Mouse (Mus musculus): ENCODE measurements around the gene Haghl. TPM values are rescaled to one million over a fixed set of nuclear protein-coding genes. Genes with fewer than 3 reads are reported as not detected.
A peak's percentile ranks its signal among the peaks of the same experiment; 100 is the strongest.

The Haghl gene
- polyA plus RNA-seq, 1 experiment from 2014 or later: 51.3 TPM

DNA sequence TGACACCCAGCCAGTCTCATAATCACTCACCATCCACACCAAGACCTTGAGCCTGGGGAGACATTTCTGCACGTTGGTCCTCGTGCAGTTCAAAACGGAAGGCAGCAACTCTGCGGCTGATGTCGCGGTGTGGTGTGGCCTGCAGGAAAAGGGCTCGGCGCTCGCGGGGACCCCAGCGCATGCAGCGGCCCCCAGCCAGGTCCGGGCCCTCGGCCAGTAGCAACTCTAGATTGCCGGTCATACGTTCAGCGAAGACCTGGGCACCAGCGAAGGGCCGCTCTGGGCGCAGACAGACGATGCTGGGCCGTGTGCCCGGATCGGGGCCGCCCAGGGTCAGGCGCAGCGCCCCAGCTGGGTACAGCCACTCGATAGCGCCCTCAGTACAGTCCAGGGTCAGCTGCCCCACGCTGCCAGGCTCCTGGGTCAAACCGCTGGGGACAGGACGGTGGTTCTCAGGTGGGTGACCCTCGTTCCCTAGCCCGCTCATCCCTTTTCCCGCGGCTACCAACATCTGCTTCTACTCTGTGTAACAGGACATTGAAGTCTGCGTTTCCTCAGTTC, 10.8 kb upstream of the Haghl start:
- no peaks in the 10 kb centered on the region for H3K9me3 ChIP-seq
- H3K9ac ChIP-seq: peak overlapping the region; percentile 85
- 3% methylated on average over 37 of the region's 37 CpGs for WGBS
- peak overlapping the region; percentile 77 for H3K4me3 ChIP-seq
- no peaks in the 10 kb centered on the region; the same call in 1 of the 2 replicates for H3K27me3 ChIP-seq (replicated peaks)
- H3K27ac ChIP-seq (replicated peaks): no peak overlapping the region
- no peaks in the 10 kb centered on the region for H3K36me3 ChIP-seq
- peak overlapping the region; percentile 97 for H3K4me2 ChIP-seq
- no peak for ATAC-seq (ENCODE audit: extremely low read depth, insufficient number of reproducible peaks, low FRiP score, low TSS enrichment)
- peaks cover 44% of the 10 kb centered on the region for H3K4me1 ChIP-seq

DNA sequence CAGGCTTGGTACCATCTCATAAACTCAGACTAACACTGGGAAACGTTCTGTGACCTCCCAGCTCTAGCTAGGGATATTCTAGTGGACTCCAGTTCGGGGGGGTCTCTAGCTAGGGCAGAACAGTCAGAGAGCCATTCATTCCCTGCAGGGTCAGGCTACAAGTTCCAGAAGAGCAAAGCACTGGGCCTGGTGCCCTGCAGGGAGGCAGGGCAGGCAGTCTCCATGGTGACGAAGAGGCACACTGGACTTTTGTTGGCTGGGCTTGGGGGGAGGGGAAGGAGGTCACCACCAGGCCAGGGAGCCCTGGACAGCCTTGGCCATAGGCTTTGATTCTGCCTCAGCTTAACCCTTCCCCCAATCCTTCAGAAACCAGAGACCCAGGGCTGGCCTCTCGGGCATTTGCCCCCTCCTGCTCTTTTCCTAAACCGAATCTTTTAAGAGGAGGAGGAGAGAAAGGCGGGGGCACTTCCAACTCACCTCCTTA, 10.2 kb upstream of the Haghl start, which contains the start of gene AC134908.4:
AC134908.4 (minus strand) TSS at position 51 of the 484 bp plus-strand sequence.
- Histone ChIP-seq H3K9me3 (no peaks in the 10 kb centered on the region), H3K36me3 (no peaks in the 10 kb centered on the region), H3K4me2 (peak within 1 kb of the TSS; percentile 97), H3K9ac (peak within 1 kb of the TSS; percentile 85), H3K4me1 (peaks cover 51% of the 10 kb centered on the region), H3K27ac (replicated peaks) (no peak within 1 kb of the TSS), H3K27me3 (replicated peaks) (no peaks in the 10 kb centered on the region), H3K4me3 (peak within 1 kb of the TSS; percentile 77)
- no peak for ATAC-seq (ENCODE audit: extremely low read depth, insufficient number of reproducible peaks, low FRiP score, low TSS enrichment)
- 21% methylated on average over 6 of the region's 6 CpGs for WGBS

DNA sequence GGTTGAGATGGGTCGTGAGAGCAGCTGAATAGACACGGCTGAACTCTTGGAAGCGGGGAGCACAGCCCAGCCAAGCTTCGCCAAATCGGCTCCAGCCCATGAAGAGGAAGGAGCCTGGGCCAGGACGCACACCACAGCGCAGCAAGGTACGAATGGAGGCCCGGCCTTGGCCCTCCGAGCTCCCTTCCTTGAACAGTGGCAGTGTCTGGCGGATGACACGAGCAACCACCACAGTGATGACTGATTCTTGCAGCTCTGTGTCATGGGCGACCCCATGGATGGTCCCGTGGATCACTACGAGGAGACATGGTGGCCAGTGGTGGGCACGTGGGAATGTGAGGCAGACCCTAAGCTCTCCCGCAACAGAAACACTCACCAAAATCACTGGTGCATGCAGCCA, 9.5 kb upstream of the Haghl start:
- Histone ChIP-seq H3K4me2 (peak overlapping the region; percentile 97), H3K27ac (replicated peaks) (no peak overlapping the region), H3K9me3 (no peaks in the 10 kb centered on the region), H3K9ac (peak overlapping the region; percentile 85; the same call in 1 of the 2 replicates), H3K27me3 (replicated peaks) (no peaks in the 10 kb centered on the region), H3K36me3 (peaks cover 5% of the 10 kb centered on the region), H3K4me3 (no peak overlapping the region), H3K4me1 (peaks cover 53% of the 10 kb centered on the region)
- 83% methylated on average over 17 of the region's 17 CpGs for WGBS
- ATAC-seq (ENCODE audit: extremely low read depth, insufficient number of reproducible peaks, low FRiP score, low TSS enrichment): no peak

DNA sequence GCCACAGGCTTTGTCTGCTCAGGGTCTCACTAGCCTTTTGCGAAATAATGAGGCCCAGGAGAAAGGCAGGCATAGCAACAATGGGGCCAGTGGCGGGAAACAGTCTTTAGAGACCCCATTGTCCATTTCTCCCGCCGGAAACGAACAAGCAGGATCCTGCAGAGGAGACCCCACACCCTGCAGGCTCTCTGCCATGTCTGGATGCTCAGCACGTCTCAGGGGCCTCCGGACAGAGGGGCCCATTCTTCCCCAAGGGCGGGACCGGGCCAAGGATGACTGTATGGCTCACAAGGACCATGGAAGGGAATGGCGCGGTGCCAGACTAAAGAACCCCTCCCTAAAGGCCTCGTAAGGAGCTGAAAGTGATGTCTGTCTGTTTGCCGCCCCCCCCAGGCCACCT, 8.7 kb upstream of the Haghl start:
- H3K36me3 ChIP-seq: peaks cover 13% of the 10 kb centered on the region
- peaks cover 53% of the 10 kb centered on the region for H3K4me1 ChIP-seq
- H3K9me3 ChIP-seq: no peaks in the 10 kb centered on the region
- no peaks in the 10 kb centered on the region for H3K27me3 ChIP-seq (replicated peaks)
- no peak for ATAC-seq (ENCODE audit: extremely low read depth, insufficient number of reproducible peaks, low FRiP score, low TSS enrichment)
- H3K4me3 ChIP-seq: no peak overlapping the region
- no peak overlapping the region for H3K4me2 ChIP-seq
- H3K27ac ChIP-seq (replicated peaks): no peak overlapping the region
- WGBS: 77% methylated on average over 13 of the region's 13 CpGs
- no peak overlapping the region for H3K9ac ChIP-seq

DNA sequence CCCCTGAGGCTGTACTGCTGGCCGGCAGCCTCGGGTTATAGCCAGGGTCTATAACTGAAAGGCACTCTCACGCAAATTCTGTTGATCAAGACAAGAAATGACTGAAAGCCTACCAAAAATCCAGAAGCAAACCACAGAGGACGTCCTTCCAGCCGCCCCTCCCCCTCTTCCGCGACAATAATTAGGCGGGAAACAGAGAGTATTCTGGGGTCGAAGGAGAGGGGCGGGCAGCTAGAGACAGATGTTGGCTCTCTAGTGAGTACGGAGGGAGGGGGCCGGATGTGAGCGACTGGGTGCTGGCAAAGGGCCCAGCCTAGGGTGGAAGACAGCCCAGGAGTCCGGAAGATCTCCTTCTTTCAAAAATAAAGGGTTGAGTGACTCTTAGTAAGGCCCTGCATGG, 7.1 kb upstream of the Haghl start, which contains the start of gene Fam173a:
Fam173a (minus strand) TSS at position 287 of the 400 bp plus-strand sequence.
- no peaks in the 10 kb centered on the region for H3K9me3 ChIP-seq
- H3K4me3 ChIP-seq: peak within 1 kb of the TSS; percentile 79
- peaks cover 27% of the 10 kb centered on the region for H3K36me3 ChIP-seq
- ATAC-seq (ENCODE audit: extremely low read depth, insufficient number of reproducible peaks, low FRiP score, low TSS enrichment): peak; percentile 54; the same call in 1 of the 2 replicates
- H3K4me1 ChIP-seq: peaks cover 53% of the 10 kb centered on the region
- H3K9ac ChIP-seq: peak within 1 kb of the TSS; percentile 86
- peak within 1 kb of the TSS; percentile 96 for H3K27ac ChIP-seq (replicated peaks)
- no peaks in the 10 kb centered on the region for H3K27me3 ChIP-seq (replicated peaks)
- WGBS: 1% methylated on average over 14 of the region's 14 CpGs
- peak within 1 kb of the TSS; percentile 90 for H3K4me2 ChIP-seq

DNA sequence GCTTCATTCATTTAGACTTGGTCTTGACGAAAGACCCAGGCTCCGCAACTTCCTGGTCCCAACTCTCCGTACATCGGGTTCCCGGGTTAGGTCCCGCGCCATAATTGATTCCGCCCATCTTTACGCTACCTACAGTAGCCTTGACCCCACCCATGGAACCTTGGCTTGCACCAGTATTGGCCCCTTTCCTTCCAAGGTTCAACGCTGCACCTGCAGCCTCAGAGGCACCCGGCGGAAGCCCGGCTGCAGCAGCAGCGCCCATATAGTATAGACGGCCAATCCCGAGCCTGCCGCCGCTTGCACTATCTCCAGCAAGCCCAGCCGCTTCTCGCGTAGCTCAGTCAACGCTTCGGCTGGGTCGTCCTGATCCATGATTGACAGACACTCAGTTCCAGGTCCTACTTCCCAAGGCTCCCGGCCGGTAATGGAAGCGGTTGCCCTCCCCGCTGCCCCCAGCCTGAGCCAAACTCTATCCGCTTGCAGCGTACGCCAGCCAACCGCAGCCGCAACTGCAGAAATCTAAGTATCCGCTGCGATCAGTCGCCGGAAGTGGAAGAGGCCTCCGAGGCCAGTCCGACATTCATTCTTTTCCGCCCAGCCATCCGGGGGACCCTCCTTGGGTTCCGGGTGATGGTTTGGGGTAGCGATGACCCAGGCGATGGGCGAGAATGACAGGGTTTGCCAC, 6.5 kb upstream of the Haghl start:
- 0 out of 2 replicates have a peak, but pooled peaks have one; percentile 29 for ATAC-seq (ENCODE audit: extremely low read depth, insufficient number of reproducible peaks, low FRiP score, low TSS enrichment)
- peaks cover 32% of the 10 kb centered on the region for H3K36me3 ChIP-seq
- H3K4me1 ChIP-seq: peaks cover 47% of the 10 kb centered on the region
- no peaks in the 10 kb centered on the region for H3K9me3 ChIP-seq
- peak overlapping the region; percentile 90 for H3K4me2 ChIP-seq
- WGBS: under 1% methylated on average over 45 of the region's 45 CpGs
- H3K27me3 ChIP-seq (replicated peaks): no peaks in the 10 kb centered on the region
- peak overlapping the region; percentile 86 for H3K9ac ChIP-seq
- H3K27ac ChIP-seq (replicated peaks): peak overlapping the region; percentile 96
- H3K4me3 ChIP-seq: peak overlapping the region; percentile 79

DNA sequence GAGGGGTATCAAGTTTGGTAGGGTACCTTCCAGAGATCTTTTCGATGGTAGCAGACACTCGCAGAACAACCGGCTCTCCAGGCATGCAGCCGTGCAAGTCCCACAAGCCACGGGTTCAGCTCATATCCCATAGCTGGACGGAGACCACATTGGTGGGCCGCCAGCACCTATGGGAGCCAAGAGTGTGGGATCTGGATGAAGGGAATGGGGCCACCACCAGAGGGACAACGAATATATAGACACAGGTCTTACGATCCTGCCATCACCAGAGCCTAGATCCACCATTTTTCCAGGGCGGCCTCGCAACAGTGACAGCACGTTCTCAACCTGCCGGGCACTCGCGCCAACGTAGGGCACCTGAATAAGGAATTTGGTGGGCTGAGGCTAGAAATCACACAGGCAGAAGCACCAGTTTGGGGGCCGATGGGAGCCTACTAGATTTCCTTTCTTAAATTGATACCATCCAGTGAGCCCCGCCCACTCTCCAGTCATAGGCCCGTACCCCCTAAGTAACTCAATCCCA, 5.9 kb upstream of the Haghl start:
- WGBS: 30% methylated on average over 19 of the region's 19 CpGs
- Histone ChIP-seq H3K4me1 (peaks cover 45% of the 10 kb centered on the region), H3K27ac (replicated peaks) (peak overlapping the region; percentile 96)

DNA sequence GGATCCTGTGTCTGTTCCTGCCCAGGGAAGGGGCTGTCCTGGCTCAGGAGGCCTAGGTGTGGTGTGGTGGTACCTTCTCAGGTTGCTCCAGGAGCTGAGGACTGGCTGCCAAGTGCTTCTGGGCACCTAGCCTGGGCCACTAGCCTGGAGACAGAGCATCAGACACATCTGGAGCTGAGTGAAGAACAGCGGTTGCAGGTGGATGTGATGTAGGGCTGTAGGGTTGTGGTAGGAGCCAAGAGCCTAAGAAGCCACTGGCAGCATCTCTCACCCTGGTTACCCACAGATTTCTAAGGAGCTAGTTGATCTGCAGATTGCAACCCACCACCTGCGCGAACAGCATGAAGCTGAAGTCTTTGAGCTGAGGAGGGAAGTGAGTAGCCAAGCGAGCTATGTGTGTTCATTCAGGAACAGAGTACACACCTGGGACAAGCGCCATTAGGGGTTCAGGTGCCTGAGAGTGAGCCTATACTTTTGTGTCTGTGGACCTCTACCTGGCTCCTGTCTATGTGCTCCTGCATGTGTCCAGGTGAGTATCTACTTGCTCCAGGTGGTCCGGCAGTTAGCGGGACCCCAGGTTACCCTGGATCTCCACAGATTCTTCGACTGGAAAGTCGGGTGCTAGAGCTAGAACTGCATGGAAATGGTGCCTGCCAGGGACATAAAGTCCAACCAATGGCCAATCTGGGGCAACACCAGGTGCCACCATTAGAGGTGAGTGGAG, 1.5 kb upstream of the Haghl start:
- ATAC-seq (ENCODE audit: extremely low read depth, insufficient number of reproducible peaks, low FRiP score, low TSS enrichment): no peak
- Histone ChIP-seq H3K9ac (no peak overlapping the region), H3K36me3 (peaks cover 55% of the 10 kb centered on the region), H3K27me3 (replicated peaks) (no peaks in the 10 kb centered on the region), H3K27ac (replicated peaks) (no peak overlapping the region), H3K4me3 (no peak overlapping the region), H3K4me1 (peaks cover 43% of the 10 kb centered on the region), H3K4me2 (no peak overlapping the region), H3K9me3 (no peaks in the 10 kb centered on the region)
- 85% methylated on average over 9 of the region's 9 CpGs for WGBS

More for the DNA sequence above, 5.9 kb upstream of the Haghl start:
- Histone ChIP-seq H3K9me3 (no peaks in the 10 kb centered on the region), H3K4me3 (peak overlapping the region; percentile 79), H3K9ac (peak overlapping the region; percentile 86), H3K36me3 (peaks cover 32% of the 10 kb centered on the region), H3K4me2 (peak overlapping the region; percentile 90), H3K27me3 (replicated peaks) (no peaks in the 10 kb centered on the region)
- ATAC-seq (ENCODE audit: extremely low read depth, insufficient number of reproducible peaks, low FRiP score, low TSS enrichment): no peak

DNA sequence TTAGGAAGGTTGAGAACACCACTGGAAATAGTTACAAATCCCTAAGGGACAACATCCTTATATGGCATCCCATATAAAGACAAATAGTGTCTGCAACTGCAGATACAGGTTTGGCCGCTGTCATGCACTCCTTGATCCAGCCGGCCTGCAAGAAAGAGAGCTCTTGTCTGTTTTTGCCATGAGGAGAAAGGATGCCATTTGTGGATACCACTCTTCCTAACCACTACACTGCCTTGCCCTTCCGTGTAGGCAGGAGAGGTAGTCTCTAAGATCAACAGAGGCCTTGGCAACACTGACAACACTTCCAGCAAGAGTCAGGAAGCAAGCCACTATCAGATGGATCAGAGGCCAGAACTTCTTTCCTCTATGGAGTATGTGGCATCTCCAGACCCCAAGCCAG, 807 bp upstream of the Haghl start, which contains the start of gene Ccdc78:
Ccdc78 (plus strand) TSS at position 301 of the 400 bp plus-strand sequence.
- Histone ChIP-seq H3K4me3 (peak within 1 kb of the TSS; percentile 79), H3K4me2 (peak within 1 kb of the TSS; percentile 94), H3K27ac (replicated peaks) (peak within 1 kb of the TSS; percentile 93), H3K9ac (peak within 1 kb of the TSS; percentile 90), H3K27me3 (replicated peaks) (no peaks in the 10 kb centered on the region), H3K9me3 (no peaks in the 10 kb centered on the region), H3K4me1 (peaks cover 39% of the 10 kb centered on the region), H3K36me3 (peaks cover 62% of the 10 kb centered on the region)
- ATAC-seq (ENCODE audit: extremely low read depth, insufficient number of reproducible peaks, low FRiP score, low TSS enrichment): no peak
- WGBS: 65% methylated on average over 3 of the region's 3 CpGs

DNA sequence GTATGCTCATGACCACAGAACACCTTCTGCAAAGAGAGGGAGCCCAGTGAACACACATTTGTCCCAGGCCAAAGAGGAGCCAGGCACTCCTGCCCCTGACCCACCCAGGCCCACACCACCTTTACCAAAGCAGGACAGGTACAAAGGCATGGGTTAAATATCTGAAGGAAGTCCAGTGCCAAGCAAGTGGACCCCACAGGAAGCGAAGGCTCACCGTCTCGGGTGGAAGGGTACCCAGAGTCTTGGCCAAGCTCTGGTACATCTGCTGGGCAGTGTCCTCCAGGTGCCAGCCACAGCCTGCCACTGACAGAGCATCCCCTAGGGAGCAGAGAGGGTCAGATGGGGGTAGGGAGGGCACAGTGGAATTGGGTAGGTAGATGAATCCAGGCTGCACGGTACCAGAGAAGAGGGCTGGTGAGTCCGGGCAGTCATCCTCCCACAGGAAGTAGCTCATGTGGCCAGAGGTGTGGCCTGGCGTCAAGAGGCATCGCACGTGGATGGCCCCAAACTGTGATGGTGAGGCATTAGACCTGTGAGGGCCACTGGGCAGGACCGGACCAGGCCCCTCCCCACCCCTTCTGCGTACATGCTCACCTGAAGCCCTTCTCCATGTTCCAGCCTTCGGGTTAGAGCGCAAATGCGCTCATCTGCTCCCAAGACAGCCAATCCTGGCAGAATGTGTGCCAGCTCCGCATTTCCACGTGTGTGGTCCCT, 1.5 kb downstream of the Haghl start:
- 82% methylated on average over 15 of the region's 15 CpGs for WGBS
- ATAC-seq (ENCODE audit: extremely low read depth, insufficient number of reproducible peaks, low FRiP score, low TSS enrichment): no peak
- Histone ChIP-seq H3K27me3 (replicated peaks) (no peaks in the 10 kb centered on the region), H3K4me3 (peak overlapping the region; percentile 79), H3K4me2 (peak overlapping the region; percentile 94), H3K27ac (replicated peaks) (no peak overlapping the region), H3K9ac (peak overlapping the region; percentile 90), H3K4me1 (peaks cover 31% of the 10 kb centered on the region), H3K9me3 (no peaks in the 10 kb centered on the region), H3K36me3 (peaks cover 69% of the 10 kb centered on the region)

Data from heart, embryonic 13.5 days (tissue).